Mouse (Mus musculus) neural tube, embryonic 13.5 days (tissue): ENCODE measurements around the gene Gm10377. TPM values are rescaled to one million over a fixed set of nuclear protein-coding genes. Genes with fewer than 3 reads are reported as not detected.
"Not testable (repeated sequence)": the region's sequence is repeated elsewhere in the genome, so short reads cannot be mapped to it uniquely, and the experiment has no call there.

Source experiments
- ATAC-seq: fragments of 200-750 bp; cut with Nextera tagmentation; 2 replicates; pipeline ENCODE4 v1.8.0; 2017; ENCODE audit warnings: low read depth, mild to moderate bottlenecking, moderate TSS enrichment, moderate library complexity
- H3K27ac ChIP-seq: fragments of 300-500 bp; sonication (generic); replicated peaks from 2 replicates; pipeline ENCODE4 v1.5.1; 2015; ENCODE audit warnings: moderate library complexity, mild to moderate bottlenecking, inconsistent platforms
- H3K27me3 ChIP-seq: fragments of 300-500 bp; sonication (generic); 2 replicates; pipeline ENCODE4 v1.6.1; 2015; ENCODE audit warnings: mild to moderate bottlenecking, inconsistent platforms
- H3K36me3 ChIP-seq: fragments of 300-500 bp; sonication (generic); 2 replicates; pipeline ENCODE4 v1.6.1; 2015; ENCODE audit warnings: mild to moderate bottlenecking, inconsistent platforms
- H3K4me1 ChIP-seq: fragments of 300-500 bp; sonication (generic); replicated peaks from 2 replicates; pipeline ENCODE4 v1.6.1; 2015; ENCODE audit warnings: inconsistent platforms
- H3K4me2 ChIP-seq: fragments of 300-500 bp; sonication (generic); 2 replicates; pipeline ENCODE4 v1.6.1; 2015; ENCODE audit warnings: inconsistent platforms, mild to moderate bottlenecking, moderate library complexity
- H3K4me3 ChIP-seq: fragments of 300-500 bp; sonication (generic); 2 replicates; pipeline ENCODE4 v1.5.1; 2015; ENCODE audit warnings: mild to moderate bottlenecking, inconsistent platforms
- H3K9ac ChIP-seq: fragments of 300-500 bp; sonication (generic); 2 replicates; pipeline ENCODE4 v1.6.1; 2015; ENCODE audit warnings: moderate library complexity, mild to moderate bottlenecking, inconsistent platforms
- H3K9me3 ChIP-seq: fragments of 300-500 bp; sonication (generic); 2 replicates; pipeline ENCODE4 v1.6.1; 2016; ENCODE audit warnings: inconsistent platforms
- WGBS: fragments of 180-500 bp; shearing (Covaris S2); methylation state at CpG from one replicate; pipeline ENCODE4 v1.1.7; 2015; 5-methylcytosine and 5-hydroxymethylcytosine counted together
- polyA plus RNA-seq: library from polyadenylated mRNA; unstranded; fragments of >200 nt; fragmentation: Nextera tagmentation; extraction: Ambion mirVana; gene quantifications from 2 replicates; pipeline ENCODE4 v1.2.1, GENCODE M21; 2015

The Gm10377 gene
- not detected in 2 replicates for polyA plus RNA-seq

DNA sequence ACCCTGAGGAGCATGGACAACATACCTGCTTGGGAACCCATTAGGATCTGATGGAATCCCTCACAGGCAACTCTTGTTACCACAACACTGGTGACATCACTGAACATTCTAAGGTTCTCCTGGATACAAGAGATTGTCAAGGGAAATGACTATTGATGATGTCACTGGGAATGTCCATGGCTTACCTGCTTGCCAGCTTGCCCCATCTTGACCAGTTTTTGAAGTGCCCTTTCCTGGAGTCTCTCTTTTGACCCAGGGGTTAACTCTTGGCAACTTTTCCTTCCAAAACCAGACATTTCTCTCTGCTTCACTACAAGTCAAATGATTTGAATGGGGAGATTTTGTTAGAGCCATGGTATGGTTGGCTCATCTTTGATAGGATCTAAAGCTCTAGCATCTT, at the start of gene Gm10377:
Gene Gm10377, minus strand, starts transcription at position 101 of the 400 bp plus-strand sequence.
- not testable (repeated sequence) for H3K9me3 ChIP-seq, H3K4me3 ChIP-seq, H3K36me3 ChIP-seq, H3K9ac ChIP-seq, H3K27me3 ChIP-seq, ATAC-seq, H3K4me1 ChIP-seq, H3K4me2 ChIP-seq, H3K27ac ChIP-seq

- H3K9me3 ChIP-seq: not testable (repeated sequence)
Observed at GRCm38 (mm10) chr14:42768721-42769120, 29.1 kb downstream of the Gm10377 start, which contains the start of gene Gm3015. Gene Gm3015, minus strand, starts transcription at chr14:42768821.

More at GRCm38 (mm10) chr14:42768721-42769120, 29.1 kb downstream of the Gm10377 start, which contains the start of gene Gm3015:
- H3K27ac ChIP-seq, H3K27me3 ChIP-seq, ATAC-seq, H3K4me3 ChIP-seq, H3K9ac ChIP-seq, H3K4me2 ChIP-seq, H3K36me3 ChIP-seq, H3K4me1 ChIP-seq: not testable (repeated sequence)
- WGBS: 88% methylated on average over 1 of the region's 1 CpGs

Other genes with a start within 250 kb of the Gm10377 start
- not detected in 2 replicates for gene Gm17124, start 198.1 kb downstream of the Gm10377 start, polyA plus RNA-seq
- not detected in 2 replicates for gene Gm3633, start 156.1 kb downstream of the Gm10377 start, polyA plus RNA-seq
- not detected in 2 replicates for gene Gm10378, start 142.0 kb downstream of the Gm10377 start, polyA plus RNA-seq
- gene Gm3015, start 29.2 kb downstream of the Gm10377 start, polyA plus RNA-seq: not detected in 2 replicates
- gene Gm21977, start 55.5 kb upstream of the Gm10377 start, polyA plus RNA-seq: not detected in 2 replicates
- gene Gm8082, start 195.6 kb upstream of the Gm10377 start, polyA plus RNA-seq: not detected in 2 replicates
- gene Gm10376, start 217.6 kb upstream of the Gm10377 start, polyA plus RNA-seq: not detected in 2 replicates